ENCODE assay signal across 27 mouse cellular contexts in the genomic region with DNA sequence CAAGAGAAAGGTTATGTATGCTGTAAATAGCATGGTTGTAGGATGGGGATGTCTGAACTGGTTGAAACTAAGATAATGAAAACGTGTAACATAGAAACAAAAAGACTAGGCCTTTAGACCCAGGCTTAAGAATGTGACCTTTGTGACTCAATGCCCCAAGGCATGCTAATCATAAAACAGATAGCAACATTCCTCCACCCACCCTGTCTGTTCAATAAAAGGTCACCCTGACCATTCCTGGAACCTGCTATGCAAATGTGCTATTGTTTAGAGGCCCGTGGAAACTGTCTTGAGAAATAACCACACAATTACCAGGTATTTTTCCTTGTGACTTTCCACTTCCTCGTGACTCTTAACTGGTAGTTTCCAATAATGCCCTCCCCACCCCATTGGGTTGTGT.
"Had no signal": no experiment of that assay in that cellular context is flagged by ENCODE, and none has a peak within 500 bp of the region (broad histone marks: within the 10 kb centered on the region; RNA-seq: fewer than 3 reads in every experiment).

No protein-coding gene starts in this region.

- H3K9ac ChIP-seq: heart, embryonic 12.5 days; hindbrain, embryonic 12.5 days; hindbrain, embryonic 14.5 days; kidney, embryonic 15.5 days; limb, embryonic 13.5 days; limb, embryonic 15.5 days; liver, embryonic 12.5 days; liver, embryonic 14.5 days had no signal

- DNase-seq: gastrocnemius, adult 2 months; gastrocnemius, postnatal 10 days; gastrocnemius, postnatal 25 days; heart, adult 18-20 months; heart, postnatal 10 days; heart, postnatal 4 days; kidney, adult 11 months; kidney, adult 2 months; kidney, adult 9 months; kidney, postnatal 14 days; kidney, postnatal 36 days; layer of hippocampus, adult 9-11 months; layer of hippocampus, postnatal 36 days; left cerebral cortex, postnatal 4 days had no signal

- H3K9me3 ChIP-seq: heart, embryonic 10.5 days; heart, embryonic 12.5 days; hindbrain, embryonic 10.5 days; hindbrain, embryonic 12.5 days; kidney, embryonic 15.5 days; limb, embryonic 13.5 days; limb, embryonic 15.5 days; liver, embryonic 12.5 days had no signal

- H3K27ac ChIP-seq: gastrocnemius, adult 2 months; heart, embryonic 10.5 days; hindbrain, embryonic 10.5 days; hindbrain, embryonic 12.5 days; hindbrain, embryonic 14.5 days; kidney, embryonic 15.5 days; kidney, postnatal 0 days; limb, embryonic 13.5 days; limb, embryonic 15.5 days; liver, embryonic 12.5 days; liver, embryonic 14.5 days had no signal

- H3K27me3 ChIP-seq: heart, embryonic 12.5 days; hindbrain, embryonic 12.5 days; kidney, embryonic 15.5 days; limb, embryonic 13.5 days; limb, embryonic 15.5 days; liver, embryonic 12.5 days had no signal

- ATAC-seq: hindbrain, embryonic 16.5 days; inflammation-experienced regulatory T-cells, adult 6 months; liver, embryonic 12.5 days had no signal

- H3K36me3 ChIP-seq: heart, embryonic 10.5 days; heart, embryonic 12.5 days; hindbrain, embryonic 10.5 days; hindbrain, embryonic 12.5 days; kidney, embryonic 15.5 days; limb, embryonic 13.5 days; limb, embryonic 15.5 days; liver, embryonic 12.5 days had no signal

- H3K4me2 ChIP-seq: heart, embryonic 12.5 days; hindbrain, embryonic 12.5 days; hindbrain, embryonic 14.5 days; kidney, embryonic 15.5 days; limb, embryonic 13.5 days; limb, embryonic 15.5 days; liver, embryonic 12.5 days had no signal

- H3K4me3 ChIP-seq: gastrocnemius, adult 2 months; heart, embryonic 10.5 days; heart, embryonic 12.5 days; hindbrain, embryonic 10.5 days; hindbrain, embryonic 12.5 days; kidney, embryonic 15.5 days; limb, embryonic 13.5 days; limb, embryonic 15.5 days; liver, embryonic 12.5 days had no signal

- H3K4me1 ChIP-seq: hindbrain, embryonic 12.5 days; liver, embryonic 12.5 days had no signal
